Mouse (Mus musculus) olfactory bulb, adult 2 months (tissue): ENCODE measurements around the gene Slc35a1. TPM values are rescaled to one million over a fixed set of nuclear protein-coding genes. Genes with fewer than 3 reads are reported as not detected.

Experiments
- H3K27ac ChIP-seq: fragments of 200-500 bp; 2 replicates; pipeline ENCODE4 v1.5.1; 2012; ENCODE audit warnings: low read depth, low read length; ENCODE audit not compliant: insufficient read depth
- H3K4me1 ChIP-seq: fragments of 200-500 bp; 2 replicates; pipeline ENCODE4 v1.6.1; 2012; ENCODE audit warnings: low read length; ENCODE audit not compliant: control insufficient read depth, insufficient read depth
- H3K4me3 ChIP-seq: fragments of 200-500 bp; 2 replicates; pipeline ENCODE4 v1.5.1; 2012; ENCODE audit warnings: mild to moderate bottlenecking, low read depth, low read length, moderate library complexity; ENCODE audit not compliant: insufficient read depth
- CTCF ChIP-seq: fragments of 200-500 bp; IDR thresholded peaks from 2 replicates; pipeline ENCODE4 v1.5.1; 2012; ENCODE audit warnings: low read depth, mild to moderate bottlenecking, low read length, moderate library complexity; ENCODE audit not compliant: insufficient read depth
- POLR2A ChIP-seq: fragments of 200-500 bp; IDR thresholded peaks from 2 replicates; pipeline ENCODE4 v1.6.1; 2012; ENCODE audit warnings: mild to moderate bottlenecking, low read depth, low read length, moderate library complexity; ENCODE audit not compliant: insufficient read depth
- WGBS: fragments of 180-500 bp; shearing (Covaris S2); methylation state at CpG from one replicate; pipeline ENCODE4 v1.1.7; 2018; 5-methylcytosine and 5-hydroxymethylcytosine counted together
- polyA plus RNA-seq: library from polyadenylated mRNA; stranded (reverse); fragments of >200 nt; gene quantifications from 2 replicates; pipeline ENCODE4 v1.2.4, GENCODE M21; 2012; ENCODE audit warnings: low replicate concordance; ENCODE audit not compliant: missing spikeins, insufficient read depth, insufficient read length

Slc35a1 gene
- polyA plus RNA-seq, 1 experiment: not detected

- Histone ChIP-seq H3K4me3 (no peak overlapping the region), H3K4me1 (peaks cover 5% of the 10 kb centered on the region; the same call in 1 of the 2 replicates), H3K27ac (no peak overlapping the region)
- TF ChIP-seq CTCF (no peak), POLR2A (no peak)
- 76% methylated on average over 6 of the region's 6 CpGs for WGBS
These were observed 25.3 kb downstream of the Slc35a1 start for GRCm38 (mm10) chr4:34661927-34662326.

GRCm38 (mm10) chr4:34661514-34661913 lies 25.7 kb downstream of the Slc35a1 start:
- peaks cover 5% of the 10 kb centered on the region; the same call in 1 of the 2 replicates for H3K4me1 ChIP-seq
- no peak overlapping the region for H3K4me3 ChIP-seq
- 89% methylated on average over 2 of the region's 2 CpGs for WGBS
- no peak for TF ChIP-seq CTCF
- no peak for TF ChIP-seq POLR2A
- no peak overlapping the region for H3K27ac ChIP-seq

GRCm38 (mm10) chr4:34659012-34659411 lies 28.2 kb downstream of the Slc35a1 start:
- 87% methylated on average over 2 of the region's 2 CpGs for WGBS
- peaks cover 5% of the 10 kb centered on the region; the same call in 1 of the 2 replicates for H3K4me1 ChIP-seq
- H3K4me3 ChIP-seq: no peak overlapping the region
- no peak overlapping the region for H3K27ac ChIP-seq
- TF ChIP-seq CTCF (no peak), POLR2A (no peak)

- 93% methylated on average over 10 of the region's 10 CpGs for WGBS
- TF ChIP-seq CTCF: no peak
- TF ChIP-seq POLR2A: no peak
- no peak overlapping the region for H3K4me3 ChIP-seq
- no peak overlapping the region for H3K27ac ChIP-seq
- H3K4me1 ChIP-seq: no peaks in the 10 kb centered on the region
These were observed 31.1 kb downstream of the Slc35a1 start for GRCm38 (mm10) chr4:34656101-34656500.

- H3K27ac ChIP-seq: no peak overlapping the region
- H3K4me3 ChIP-seq: no peak overlapping the region
- no peak for TF ChIP-seq CTCF
- TF ChIP-seq POLR2A: no peak
- 92% methylated on average over 7 of the region's 7 CpGs for WGBS
- no peaks in the 10 kb centered on the region for H3K4me1 ChIP-seq
These were observed 34.1 kb downstream of the Slc35a1 start for GRCm38 (mm10) chr4:34653179-34653578.

GRCm38 (mm10) chr4:34644779-34645178 lies 42.5 kb downstream of the Slc35a1 start:
- Histone ChIP-seq H3K4me1 (no peaks in the 10 kb centered on the region), H3K4me3 (no peak overlapping the region), H3K27ac (no peak overlapping the region)
- TF ChIP-seq POLR2A (no peak), CTCF (no peak)

GRCm38 (mm10) chr4:34640731-34641130 lies 46.5 kb downstream of the Slc35a1 start:
- WGBS: 97% methylated on average over 3 of the region's 3 CpGs
- no peaks in the 10 kb centered on the region for H3K4me1 ChIP-seq
- H3K4me3 ChIP-seq: no peak overlapping the region
- no peak for TF ChIP-seq POLR2A
- no peak overlapping the region for H3K27ac ChIP-seq

GRCm38 (mm10) chr4:34639745-34640364 lies 47.4 kb downstream of the Slc35a1 start:
- H3K27ac ChIP-seq: no peak overlapping the region
- 88% methylated on average over 5 of the region's 5 CpGs for WGBS
- no peak for TF ChIP-seq CTCF
- no peak for TF ChIP-seq POLR2A
- H3K4me1 ChIP-seq: no peaks in the 10 kb centered on the region
- H3K4me3 ChIP-seq: no peak overlapping the region

- no peak for TF ChIP-seq POLR2A
- no peaks in the 10 kb centered on the region for H3K4me1 ChIP-seq
- WGBS: 83% methylated on average over 4 of the region's 4 CpGs
- H3K4me3 ChIP-seq: no peak overlapping the region
- no peak overlapping the region for H3K27ac ChIP-seq
These were observed 49.4 kb downstream of the Slc35a1 start for GRCm38 (mm10) chr4:34637851-34638250.

GRCm38 (mm10) chr4:34637386-34637785 lies 49.9 kb downstream of the Slc35a1 start:
- Histone ChIP-seq H3K4me3 (no peak overlapping the region), H3K27ac (no peak overlapping the region), H3K4me1 (no peaks in the 10 kb centered on the region)
- 94% methylated on average over 7 of the region's 7 CpGs for WGBS
- TF ChIP-seq POLR2A (no peak), CTCF (no peak)

GRCm38 (mm10) chr4:34636036-34636435 lies 51.2 kb downstream of the Slc35a1 start:
- TF ChIP-seq CTCF: no peak
- TF ChIP-seq POLR2A: no peak

More at GRCm38 (mm10) chr4:34636036-34636435, 51.2 kb downstream of the Slc35a1 start:
- H3K4me1 ChIP-seq: no peaks in the 10 kb centered on the region
- no peak overlapping the region for H3K27ac ChIP-seq
- no peak overlapping the region for H3K4me3 ChIP-seq
- 89% methylated on average over 5 of the region's 5 CpGs for WGBS
